Mouse (Mus musculus): ENCODE results near the gene Kif20b. TPM values are rescaled to one million over a fixed set of nuclear protein-coding genes. Genes with fewer than 3 reads are reported as not detected.

Gene Kif20b
- total RNA-seq (2021), result 10 to 100 TPM; 19.7 to 23.2 TPM

DNA sequence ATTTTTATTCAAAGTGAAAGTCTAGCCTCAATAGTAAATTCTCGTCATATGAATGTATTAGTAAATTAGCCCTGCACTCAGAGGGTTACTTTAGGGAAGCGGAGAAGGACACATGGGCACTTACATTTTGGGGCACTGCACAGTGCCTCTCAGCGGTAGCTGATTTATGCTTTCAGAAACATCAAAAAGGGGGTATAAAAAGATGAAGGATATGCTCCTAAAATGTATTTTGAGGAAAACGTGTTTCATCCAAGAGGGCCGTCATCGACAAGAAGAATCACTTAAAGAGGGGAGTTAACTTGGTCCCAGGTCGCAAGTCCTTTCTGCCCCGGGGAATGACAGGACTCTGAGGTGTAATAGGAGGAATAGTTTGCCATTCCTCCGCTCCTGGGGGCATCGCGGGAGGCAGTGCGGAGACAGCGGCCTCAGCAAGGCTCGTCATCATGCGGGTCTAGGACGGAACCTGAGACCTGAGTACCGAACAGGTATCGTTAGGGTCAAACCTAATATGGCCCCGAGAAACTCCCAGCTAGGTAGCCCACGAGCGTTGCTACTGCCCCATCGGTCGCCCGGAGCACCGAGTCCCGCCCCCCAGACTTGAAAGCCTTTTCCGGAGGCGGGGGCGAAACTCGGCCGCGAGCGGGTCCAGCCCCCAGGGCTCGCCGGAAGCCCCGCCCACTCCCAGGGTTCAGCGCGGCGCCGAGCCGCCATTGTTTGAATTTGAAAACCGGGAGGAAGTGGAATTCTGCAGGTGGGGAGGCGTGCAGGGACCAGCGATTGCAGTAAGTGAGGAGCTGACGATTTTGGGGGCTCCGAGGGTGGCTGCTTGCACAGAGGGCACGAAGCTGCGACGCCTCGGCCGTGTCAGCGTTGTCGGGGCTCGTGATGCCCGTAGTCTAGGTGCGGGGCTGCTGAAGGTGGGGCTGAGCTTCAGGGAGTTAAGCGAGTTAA is at the start of gene Kif20b:
Gene Kif20b (plus strand): TSS at position 710 of the 951 bp plus-strand sequence.
- peak; percentile 95 for DNase-seq

DNA sequence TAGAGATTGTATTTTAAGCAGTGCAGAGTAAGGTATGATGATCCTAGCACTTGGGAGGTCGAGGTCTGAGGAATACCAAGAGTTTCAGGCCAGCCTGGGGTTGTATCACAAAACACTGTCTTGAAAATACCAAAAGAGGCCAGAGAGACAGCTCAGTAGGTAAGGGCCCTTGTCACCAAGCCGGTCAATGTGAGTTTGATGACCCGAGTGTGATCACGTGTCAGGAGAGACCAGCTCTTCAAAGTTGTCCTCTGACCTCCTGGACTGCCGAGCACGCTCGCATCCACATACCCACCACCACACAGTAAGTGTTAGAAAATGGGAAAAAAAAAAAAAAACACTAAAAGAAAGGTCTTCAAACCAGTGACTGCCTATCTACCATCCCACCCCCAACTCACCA is 45.5 kb upstream of the Kif20b start:
- no peak for DNase-seq

- DNase-seq, result peak; percentile 84
These were observed 44.1 kb upstream of the Kif20b start for GRCm38 (mm10) chr19:34877898-34878602.

- DNase-seq, result peak; percentile 75
These were observed 43.3 kb upstream of the Kif20b start, which contains the start of gene Pank1 for GRCm38 (mm10) chr19:34878603-34879541. TSS of gene Pank1 (minus strand) at chr19:34879455.

GRCm38 (mm10) chr19:34879624-34880023 is 42.5 kb upstream of the Kif20b start:
- DNase-seq, result peak; percentile 9

DNA sequence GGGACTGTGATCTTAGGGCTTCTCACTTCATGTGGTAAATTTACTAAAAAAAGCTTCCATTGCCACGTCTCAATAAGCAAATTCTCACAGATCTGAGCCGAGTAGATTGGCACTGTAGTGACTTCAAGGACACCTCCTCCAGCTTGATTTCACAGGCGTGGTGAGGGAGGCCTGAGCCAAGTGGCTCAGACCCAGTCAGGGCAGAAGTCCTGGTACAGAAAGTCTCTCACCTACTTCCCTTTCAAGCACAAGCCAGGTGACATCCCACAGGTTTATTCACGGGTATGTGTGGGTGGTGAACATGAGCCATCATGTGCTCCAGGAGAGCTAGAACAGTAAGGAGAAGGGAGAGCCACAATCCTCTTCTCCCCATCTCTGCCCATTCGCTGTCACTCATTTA is 41.0 kb upstream of the Kif20b start:
- no peak for DNase-seq

GRCm38 (mm10) chr19:34882443-34882842 is 39.7 kb upstream of the Kif20b start:
- no peak for DNase-seq

- DNase-seq, result no peak
These were observed 38.5 kb upstream of the Kif20b start for GRCm38 (mm10) chr19:34883526-34884224.

GRCm38 (mm10) chr19:34886324-34886723 is 35.8 kb upstream of the Kif20b start:
- no peak for DNase-seq

DNA sequence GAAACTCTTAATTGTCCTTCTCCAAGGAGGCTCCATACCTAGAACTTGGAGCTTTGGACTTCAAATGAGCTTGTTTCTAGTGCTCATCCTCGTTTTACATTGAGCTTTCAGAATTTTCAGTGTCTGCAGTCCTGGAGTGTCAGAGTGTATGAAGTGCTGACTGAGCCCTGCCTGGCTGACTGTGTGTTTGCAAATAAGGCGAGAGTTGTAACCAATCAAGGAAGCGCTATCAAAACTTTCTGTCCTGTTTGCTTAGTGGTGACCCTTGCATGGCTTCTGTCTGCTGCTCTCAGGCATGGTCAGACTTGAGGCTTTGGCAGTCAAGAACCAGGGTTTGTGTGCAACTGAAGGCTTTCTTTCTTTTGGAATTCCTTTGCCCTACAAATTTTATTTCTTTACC is 31.2 kb upstream of the Kif20b start:
- no peak for DNase-seq

GRCm38 (mm10) chr19:34891590-34891989 is 30.6 kb upstream of the Kif20b start:
- no peak for DNase-seq

- DNase-seq, result no peak
These were observed 27.1 kb upstream of the Kif20b start for GRCm38 (mm10) chr19:34895082-34895481.

GRCm38 (mm10) chr19:34897082-34897965 is 24.8 kb upstream of the Kif20b start:
- DNase-seq, result no peak

- no peak for DNase-seq
These were observed 23.2 kb upstream of the Kif20b start for GRCm38 (mm10) chr19:34898941-34899340.

DNA sequence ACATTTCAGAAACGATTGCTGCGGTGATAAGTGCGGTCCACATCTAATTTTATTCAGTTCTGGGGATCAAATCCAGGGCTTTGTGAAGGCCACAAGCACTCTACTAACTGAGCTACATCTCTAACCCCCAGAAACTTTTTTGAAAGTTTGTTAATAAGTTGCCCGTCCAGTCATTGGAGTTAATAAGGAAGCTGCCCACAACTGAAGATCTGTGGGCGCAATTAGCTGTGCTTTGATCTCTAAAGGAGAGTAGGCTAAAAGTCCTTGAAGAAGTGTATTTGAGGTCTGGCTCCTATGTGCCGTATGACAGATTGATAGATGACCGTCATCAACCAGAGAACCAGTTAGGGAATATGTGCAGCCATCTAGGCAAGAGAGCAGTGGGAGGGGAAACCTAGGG is 20.9 kb upstream of the Kif20b start:
- no peak for DNase-seq

- no peak for DNase-seq
These were observed 20.4 kb upstream of the Kif20b start for GRCm38 (mm10) chr19:34901735-34902134.

DNA sequence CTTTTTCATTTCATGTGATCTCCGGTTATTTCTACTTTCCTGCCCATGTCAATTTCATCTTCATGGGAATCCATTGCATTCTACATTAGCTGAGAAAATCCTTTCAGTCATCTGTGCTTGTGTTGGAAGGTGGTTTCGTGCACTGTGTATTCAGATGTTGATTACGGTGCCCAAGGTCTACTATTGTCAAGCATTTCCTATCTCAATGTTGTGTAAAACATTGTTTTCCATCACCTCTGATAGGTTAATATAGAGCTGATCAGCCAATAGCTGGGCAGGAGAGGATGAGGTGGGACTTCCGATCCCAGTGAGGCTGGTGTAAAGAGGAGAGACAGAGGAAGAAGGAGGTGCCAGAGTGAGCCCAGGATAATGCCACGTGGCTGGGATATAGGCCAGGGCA is 18.1 kb upstream of the Kif20b start:
- no peak for DNase-seq

DNA sequence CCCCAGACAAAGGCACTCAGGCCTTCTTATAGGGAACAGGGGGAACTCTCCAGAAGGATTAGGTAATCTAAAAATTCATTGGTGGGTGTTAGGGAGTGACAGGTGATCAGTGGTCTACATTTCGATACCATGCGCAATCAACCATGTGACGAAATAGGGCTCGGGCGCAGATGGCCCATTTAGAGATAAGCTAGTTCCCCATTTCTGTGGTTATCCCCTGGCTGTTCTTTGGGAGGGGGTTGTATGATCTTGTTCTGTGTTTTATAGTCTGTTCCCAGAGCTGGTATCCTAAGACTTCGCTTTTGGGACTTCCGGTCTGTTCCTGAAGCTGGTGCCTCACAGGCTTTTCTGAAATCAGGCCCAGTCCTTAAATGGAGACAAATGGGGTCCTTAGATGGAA is 16.7 kb upstream of the Kif20b start:
- DNase-seq, result no peak

- DNase-seq, result no peak
These were observed 15.4 kb upstream of the Kif20b start for GRCm38 (mm10) chr19:34906772-34907171.

DNA sequence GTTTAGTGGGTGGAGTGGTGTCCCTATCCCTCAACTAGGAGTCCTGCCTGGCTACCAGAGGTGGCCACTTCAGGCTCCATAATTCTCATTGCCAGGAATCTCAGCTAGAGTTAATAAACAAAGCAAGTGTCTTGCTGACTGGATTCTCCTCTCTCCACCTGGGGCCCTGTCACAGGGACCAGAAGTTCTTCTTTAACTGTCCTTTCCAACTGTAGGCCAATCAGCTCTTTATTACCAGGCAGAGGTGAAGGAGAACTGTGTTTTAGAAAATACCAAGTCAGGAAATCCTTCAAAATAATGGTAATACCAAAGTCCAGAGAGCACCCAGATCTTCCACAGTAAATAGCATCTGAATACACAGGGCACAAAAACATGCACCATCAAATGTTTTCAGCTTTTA is 9.8 kb upstream of the Kif20b start:
- DNase-seq, result no peak

GRCm38 (mm10) chr19:34920066-34920465 is 2.1 kb upstream of the Kif20b start:
- DNase-seq, result no peak
